Mouse (Mus musculus): ENCODE measurements at regions not wholly inside any gene's neighbourhood (a gene's known extent, or its start where the extent isn't known, plus 50 kb on each side); places are given as distances from the start of the nearest gene placed in this dataset.

DNA sequence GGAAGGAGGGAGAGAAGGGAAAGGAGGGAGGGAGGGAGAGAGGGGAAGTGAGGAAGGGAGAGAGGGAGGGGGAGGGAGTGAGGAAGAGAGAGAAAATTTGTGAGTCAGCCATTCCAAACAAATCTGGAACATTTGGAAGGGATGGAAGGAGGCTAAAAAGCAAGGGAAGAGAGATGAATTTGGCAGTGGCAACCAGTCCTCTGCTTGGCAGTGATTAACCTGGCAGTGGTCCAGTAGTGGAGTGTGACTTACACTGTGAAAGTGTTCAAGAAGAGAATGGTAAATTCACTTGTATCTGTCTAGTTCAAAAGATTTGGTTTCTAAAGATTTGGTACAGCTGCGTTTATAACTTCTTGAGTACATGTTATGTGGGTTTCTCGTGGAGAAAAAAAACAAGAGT, 553.7 kb upstream of the Tenm4 start:
- TF ChIP-seq SMC3 (IDR thresholded peaks at IDR 0.05; ENCODE audit: low read depth, low read length) = no peak
- no peak for TF ChIP-seq EP300 (IDR thresholded peaks at IDR 0.05; ENCODE audit: low read length)
- no peak for TF ChIP-seq MAX (IDR thresholded peaks at IDR 0.05; ENCODE audit: low read length)
